Mouse (Mus musculus) left cerebral cortex, adult 11 months (tissue): ENCODE data around the gene Lias.

Experiments used
- DNase-seq: peaks from one replicate; pipeline ENCODE4 v3.0.0; 2022; ENCODE audit warnings: low spot score

Gene Lias

GRCm38 (mm10) chr5:65425251-65425650 lies 34.0 kb downstream of the Lias start:
- DNase-seq: no peak

DNA sequence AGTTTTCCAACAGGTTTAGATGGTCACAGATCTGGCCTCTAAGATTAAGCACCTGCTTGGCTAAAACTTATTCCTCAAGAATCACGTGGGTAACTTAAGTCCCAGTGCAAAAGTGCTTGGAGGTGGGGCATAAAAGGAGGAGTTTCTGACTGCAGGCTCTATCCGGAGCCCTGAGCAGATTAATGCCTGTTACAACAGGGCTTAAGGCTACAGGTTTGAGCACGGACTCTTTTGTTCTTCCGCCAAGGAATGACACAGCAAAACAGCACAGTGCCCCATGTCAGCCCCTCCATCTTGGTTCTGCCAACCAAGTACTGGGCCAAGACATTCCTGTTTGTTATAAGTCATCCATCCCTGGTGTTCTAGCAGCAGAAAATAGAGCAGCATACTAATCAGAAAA lies 37.0 kb downstream of the Lias start:
- no peak for DNase-seq

- DNase-seq: no peak
Measured at GRCm38 (mm10) chr5:65429441-65429840, 38.1 kb downstream of the Lias start.

DNA sequence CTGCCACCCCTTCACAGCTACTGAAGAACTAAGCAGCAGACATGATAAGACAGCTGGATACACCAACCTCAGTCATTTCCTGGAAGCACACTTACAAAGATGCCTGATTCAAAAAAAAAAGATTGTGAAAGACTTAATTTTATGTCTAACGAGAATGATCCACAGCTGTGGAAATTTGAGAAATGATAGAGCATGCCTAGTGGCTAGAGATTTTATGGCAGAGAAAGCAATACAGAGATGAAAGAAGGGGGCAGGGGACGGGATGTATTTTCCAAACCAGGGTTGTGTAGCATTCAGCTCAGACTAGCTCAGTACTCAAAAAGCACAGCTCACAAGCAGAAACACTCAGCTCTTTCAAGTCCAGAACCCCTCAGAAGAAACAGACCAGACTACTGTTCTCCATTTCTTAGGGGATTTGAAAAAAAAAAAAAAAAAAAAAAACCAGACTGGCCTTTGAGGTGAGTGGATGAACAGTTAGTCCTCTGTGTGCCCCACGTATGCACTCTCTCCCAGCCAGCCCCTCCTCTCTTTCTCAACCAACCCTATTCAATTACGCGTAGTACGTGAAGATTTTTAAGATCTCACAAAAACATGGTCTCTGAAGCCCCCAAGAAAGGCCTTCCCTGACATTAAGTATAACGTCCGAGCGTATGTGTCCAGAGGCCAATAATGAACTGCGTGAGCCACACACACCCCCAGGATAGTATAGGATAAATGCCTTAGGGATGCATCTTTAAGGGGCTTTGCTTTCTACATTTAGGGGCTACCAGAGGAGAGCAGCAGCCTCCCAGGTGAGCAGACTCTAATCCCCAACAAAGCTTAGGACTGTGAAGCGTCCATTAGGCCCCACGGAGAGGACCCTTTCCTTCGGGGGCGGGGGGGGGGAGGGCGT lies 43.4 kb downstream of the Lias start:
- no peak for DNase-seq

DNA sequence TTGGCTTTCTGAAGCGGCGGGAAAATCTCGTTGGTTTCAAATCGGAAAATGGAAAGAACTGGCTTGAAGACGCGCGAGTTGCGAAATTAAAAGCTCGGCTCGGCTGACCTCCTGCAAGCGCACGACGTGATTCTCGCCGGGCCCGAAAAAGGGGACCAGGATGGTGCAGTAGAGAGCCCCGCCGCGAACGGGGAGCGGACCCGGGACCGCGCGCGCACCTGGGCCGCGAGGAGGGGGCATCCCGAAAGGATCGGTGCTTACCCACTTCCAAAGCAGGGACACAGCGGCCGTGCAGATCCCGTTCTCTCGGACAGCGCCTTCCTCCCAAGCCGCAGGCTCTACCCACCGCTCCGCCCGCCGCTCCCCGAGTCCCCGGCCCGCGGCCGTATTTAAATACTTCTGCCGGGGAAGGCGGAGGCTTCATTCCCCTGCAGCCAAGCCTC lies 44.1 kb downstream of the Lias start:
- DNase-seq: no peak

DNA sequence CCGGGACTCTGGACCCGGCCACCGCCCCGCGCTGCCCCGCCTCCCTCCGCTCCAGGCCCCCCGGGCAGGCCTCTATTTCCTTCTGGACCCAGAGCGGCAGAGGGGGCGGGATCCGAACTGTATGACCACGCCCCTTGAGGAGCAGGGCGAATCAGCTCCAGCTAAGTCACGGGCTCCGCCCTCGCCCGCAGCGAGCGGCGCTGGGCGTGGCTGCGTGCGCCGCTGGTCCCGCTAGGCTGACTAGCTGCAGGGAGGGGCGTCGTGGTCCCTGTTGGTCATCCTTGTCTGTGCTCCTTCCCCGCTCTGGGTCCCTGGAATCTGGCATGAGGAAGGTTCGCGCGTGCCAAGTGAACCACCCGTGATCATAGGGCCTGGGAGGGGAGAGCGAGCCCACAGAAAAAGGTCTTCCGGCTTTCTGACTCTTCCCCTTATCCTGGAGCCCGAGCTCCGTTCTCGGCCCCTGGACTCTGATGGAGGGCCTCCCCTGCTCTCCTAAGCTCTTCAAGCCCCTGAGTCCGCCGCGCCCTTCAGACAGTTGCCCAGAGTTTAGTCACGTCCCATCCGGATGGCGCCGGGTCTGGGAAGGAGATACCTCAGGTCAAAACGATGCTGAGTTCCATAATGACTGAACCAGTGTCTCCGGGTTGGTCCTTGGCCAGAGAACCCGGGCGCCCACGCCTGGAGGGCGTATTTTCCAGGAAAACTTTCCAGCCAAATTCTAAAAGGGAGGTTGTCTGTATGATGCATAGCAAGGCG lies 44.7 kb downstream of the Lias start, which contains the start of gene Ugdh:
Gene Ugdh (minus strand): TSS at position 144 of the 756 bp plus-strand sequence.
- DNase-seq: peak; percentile 93

GRCm38 (mm10) chr5:65438041-65438440 lies 46.7 kb downstream of the Lias start:
- no peak for DNase-seq

DNA sequence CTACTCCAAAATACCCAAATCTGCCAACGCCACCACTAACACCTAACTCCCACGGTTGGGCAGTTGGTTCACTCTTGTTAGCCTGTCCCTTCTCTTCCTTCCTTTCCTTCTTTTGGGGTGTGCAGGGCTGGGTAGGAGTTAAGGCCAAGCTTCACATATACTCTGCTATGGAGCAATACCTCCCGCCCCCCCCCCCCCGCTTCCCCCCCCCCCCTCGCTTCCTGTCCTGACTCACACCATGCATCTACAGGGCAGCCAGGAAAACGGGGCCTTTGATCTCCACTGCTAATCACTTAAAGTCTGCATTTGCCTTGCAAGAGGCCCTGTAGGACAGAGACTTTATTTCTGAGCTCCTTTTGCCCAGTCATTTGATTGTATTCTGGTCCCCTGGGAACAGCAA lies 53.7 kb downstream of the Lias start:
- DNase-seq: no peak

- no peak for DNase-seq
Measured at GRCm38 (mm10) chr5:65446756-65447155, 55.5 kb downstream of the Lias start.

DNA sequence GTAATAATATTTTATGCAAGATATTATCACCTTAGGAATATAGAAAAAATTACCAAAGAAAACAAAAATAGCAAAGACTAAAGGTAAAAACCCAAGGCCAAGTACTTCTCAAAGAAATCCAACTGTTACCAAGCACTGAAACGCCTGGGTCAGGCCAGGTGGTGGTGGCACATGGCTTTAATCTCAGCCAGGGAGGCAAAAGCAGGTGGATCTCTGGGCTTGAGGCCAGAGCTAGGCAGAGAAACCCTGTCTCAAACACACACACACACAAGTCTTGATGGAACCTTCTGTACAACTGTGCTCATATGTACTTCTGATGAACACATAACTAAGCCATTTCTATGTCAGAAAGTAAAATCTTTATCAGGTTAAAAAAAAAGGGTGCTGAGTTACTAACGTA lies 56.5 kb downstream of the Lias start:
- DNase-seq: no peak

DNA sequence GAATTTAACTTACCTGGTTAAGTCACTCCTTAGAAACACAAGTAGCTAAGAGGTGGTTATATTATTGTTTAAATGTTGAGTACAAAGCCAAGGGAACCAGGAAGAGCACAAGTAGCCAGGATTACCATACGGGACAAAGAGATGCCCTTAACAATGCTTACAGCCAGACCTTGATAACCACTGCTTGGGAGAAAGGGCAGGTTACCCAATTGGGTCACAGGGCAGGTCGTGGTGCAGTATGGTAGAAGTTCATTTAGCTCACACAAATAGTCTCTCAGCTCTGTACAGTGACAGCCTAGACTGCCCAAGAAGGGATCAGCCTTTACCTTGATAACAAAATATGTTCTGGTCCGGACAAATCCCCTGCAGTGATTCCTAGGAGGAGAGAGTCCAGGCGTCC lies 57.6 kb downstream of the Lias start:
- DNase-seq: no peak

DNA sequence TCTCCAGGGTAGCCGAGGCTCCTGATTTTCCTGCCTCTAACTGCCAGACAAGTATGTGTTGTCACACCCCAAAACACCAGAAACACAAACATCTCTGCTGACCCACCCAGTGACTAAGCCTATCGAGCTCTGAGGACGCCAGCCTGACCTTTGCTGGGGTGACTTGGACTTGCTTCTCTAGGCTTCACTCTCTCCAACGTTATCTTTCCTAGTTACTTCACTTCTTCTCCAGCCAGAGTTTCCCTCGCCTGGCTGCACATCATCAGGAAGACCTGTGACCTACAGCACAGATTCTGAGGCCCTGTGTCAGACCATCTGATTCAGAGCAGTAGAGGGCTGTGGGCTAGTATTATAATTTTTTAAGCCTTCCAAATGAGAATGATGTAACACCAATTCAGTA lies 63.5 kb downstream of the Lias start:
- DNase-seq: no peak

- DNase-seq: no peak
Measured at GRCm38 (mm10) chr5:65457086-65457827, 66.0 kb downstream of the Lias start.

GRCm38 (mm10) chr5:65457846-65458245 lies 66.5 kb downstream of the Lias start:
- DNase-seq: no peak

- DNase-seq: no peak
Measured at GRCm38 (mm10) chr5:65459454-65459853, 68.2 kb downstream of the Lias start.
